Mouse (Mus musculus) spleen, adult 2 months (tissue): ENCODE measurements around the gene Hsf2bp.

ENCODE experiments used
- CTCF ChIP-seq: fragments of 200-500 bp; IDR thresholded peaks from 2 replicates; pipeline ENCODE4 v1.5.1; 2011; ENCODE audit warnings: mild to moderate bottlenecking, inconsistent platforms; ENCODE audit not compliant: insufficient read depth, insufficient read length, insufficient replicate concordance; ENCODE audit errors: extremely low read depth
- POLR2A ChIP-seq: fragments of 200-500 bp; IDR thresholded peaks from 2 replicates; pipeline ENCODE4 v1.6.1; 2011; ENCODE audit warnings: low read depth, low read length, inconsistent platforms

GRCm38 (mm10) chr17:31923310-31923970 lies 112.7 kb downstream of the Hsf2bp start:
- TF ChIP-seq POLR2A (no peak), CTCF (no peak)
